Mouse (Mus musculus) bone marrow macrophage, adult 2 months (primary cell): ENCODE data around the gene Dip2b. TPM values are rescaled to one million over a fixed set of nuclear protein-coding genes. Genes with fewer than 3 reads are reported as not detected.

Experiments
- H3K27ac ChIP-seq: 2 replicates; pipeline ENCODE4 v1.5.1; 2012; ENCODE audit warnings: low read depth, low read length; ENCODE audit not compliant: insufficient read depth
- H3K4me1 ChIP-seq: 2 replicates; pipeline ENCODE4 v1.6.1; 2012; ENCODE audit warnings: low read length; ENCODE audit not compliant: control insufficient read depth, insufficient read depth
- H3K4me3 ChIP-seq: 2 replicates; pipeline ENCODE4 v1.5.1; 2012; ENCODE audit warnings: mild to moderate bottlenecking, low read length, moderate library complexity; ENCODE audit not compliant: insufficient read depth
- CTCF ChIP-seq: IDR thresholded peaks from 2 replicates; pipeline ENCODE4 v1.5.1; 2012; ENCODE audit warnings: low read depth, mild to moderate bottlenecking, low read length, moderate library complexity
- POLR2A ChIP-seq: IDR thresholded peaks from 2 replicates; pipeline ENCODE4 v1.6.1; 2012; ENCODE audit warnings: mild to moderate bottlenecking, low read depth, low read length, borderline replicate concordance
- polyA plus RNA-seq: library from polyadenylated mRNA; stranded (reverse); fragments of >200 nt; gene quantifications from 2 replicates; pipeline ENCODE4 v1.2.4, GENCODE M21; 2012; ENCODE audit not compliant: missing spikeins, insufficient read depth, insufficient read length

Dip2b gene
- polyA plus RNA-seq, 1 experiment, result 33.0 TPM

DNA sequence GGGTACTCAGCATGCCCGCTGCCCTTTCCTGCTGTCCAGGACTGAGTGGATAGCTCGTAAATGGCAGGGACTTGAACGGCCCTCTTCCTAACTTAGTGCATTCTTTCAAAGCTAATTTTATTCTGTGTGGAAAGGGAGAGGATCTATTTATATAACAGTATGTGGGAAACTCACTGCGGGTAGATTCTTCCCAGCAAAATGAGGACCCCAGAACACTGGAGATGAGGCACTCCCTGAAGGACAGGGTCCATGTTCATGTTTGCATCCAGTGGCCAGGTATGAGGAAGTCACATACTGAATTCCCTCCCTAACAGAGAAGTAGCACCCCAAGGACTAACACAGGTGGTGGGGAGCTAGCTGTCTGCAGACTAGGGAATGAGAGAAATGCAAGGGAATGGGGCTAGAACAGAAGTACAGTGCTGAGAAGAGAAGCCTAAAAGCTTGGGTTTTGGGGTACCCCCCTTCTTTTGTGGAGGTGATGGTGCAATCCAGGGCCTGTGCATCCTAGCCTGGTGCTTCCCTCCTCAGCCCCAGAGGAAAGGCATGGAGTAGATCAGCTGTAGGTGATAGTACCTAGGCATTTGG is 164.1 kb downstream of the Dip2b start:
- Histone ChIP-seq H3K4me1 (peaks cover 39% of the 10 kb centered on the region), H3K4me3 (no peak overlapping the region), H3K27ac (no peak overlapping the region)
- TF ChIP-seq POLR2A (no peak), CTCF (no peak)

DNA sequence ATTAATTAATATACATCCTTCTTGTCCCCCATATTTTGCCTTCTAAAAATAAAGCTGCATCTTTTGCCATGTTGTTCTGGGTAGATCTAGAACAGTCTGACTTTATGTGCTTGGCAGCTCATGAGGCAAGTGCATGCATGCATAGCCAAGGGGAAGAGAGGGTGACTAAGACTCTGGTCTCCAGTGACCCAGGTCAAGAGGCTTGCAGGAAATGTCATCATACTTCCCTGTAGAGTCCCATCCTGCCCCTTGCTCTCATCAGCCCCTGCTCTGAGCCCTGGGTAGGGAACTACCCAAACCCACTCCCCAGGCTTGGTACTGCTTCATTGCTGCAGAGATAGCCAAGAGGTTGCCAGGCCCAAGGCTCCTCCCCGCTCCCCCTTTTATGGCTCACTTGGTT is 166.1 kb downstream of the Dip2b start:
- Histone ChIP-seq H3K4me3 (peak overlapping the region; percentile 29; the same call in 1 of the 2 replicates), H3K27ac (peak overlapping the region; percentile 86)
- TF ChIP-seq CTCF, result no peak
- TF ChIP-seq POLR2A, result no peak

DNA sequence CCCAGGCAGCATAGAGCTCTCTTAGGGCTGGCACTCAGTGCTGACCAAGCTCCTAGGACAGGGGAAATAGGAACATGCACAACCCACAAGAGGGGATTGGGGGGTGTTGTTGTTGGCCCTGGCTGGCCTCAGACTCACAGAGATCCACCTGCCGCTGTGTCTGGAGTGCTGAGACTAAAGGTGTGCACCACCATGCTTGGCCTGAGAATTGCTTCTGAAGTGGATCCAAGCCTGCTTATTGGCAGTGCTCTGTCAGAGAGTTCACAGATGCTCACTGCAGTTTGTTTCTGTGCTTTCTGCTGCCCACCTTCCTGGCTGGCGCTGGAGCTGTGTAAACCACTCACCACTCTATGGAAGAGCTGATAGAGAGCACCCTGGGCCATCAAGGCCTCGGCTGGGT is 171.5 kb downstream of the Dip2b start:
- TF ChIP-seq POLR2A (no peak), CTCF (no peak)
- H3K4me3 ChIP-seq, result no peak overlapping the region
- H3K4me1 ChIP-seq, result peaks cover 16% of the 10 kb centered on the region
- no peak overlapping the region for H3K27ac ChIP-seq

More for the DNA sequence above, 166.1 kb downstream of the Dip2b start:
- peaks cover 39% of the 10 kb centered on the region for H3K4me1 ChIP-seq

DNA sequence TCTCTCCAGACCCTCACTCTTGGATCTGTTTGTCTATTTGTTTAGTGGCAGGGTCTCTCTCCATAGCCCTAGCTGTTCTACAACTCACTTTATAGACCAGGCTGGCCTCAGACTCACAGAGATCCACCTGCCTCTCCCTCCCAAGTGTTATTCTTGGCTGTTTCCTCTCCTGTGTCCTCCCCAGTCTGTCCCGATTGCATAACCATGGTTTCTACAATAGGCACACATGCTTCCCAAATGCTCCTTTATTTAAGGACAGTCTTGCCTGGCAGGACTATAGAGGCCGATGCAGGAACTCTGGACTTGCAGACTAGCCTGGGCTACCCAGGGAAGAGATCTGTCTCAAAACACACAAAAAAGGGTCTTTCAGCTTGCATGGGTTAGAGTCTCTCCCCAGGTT is 174.9 kb downstream of the Dip2b start:
- no peak overlapping the region for H3K4me3 ChIP-seq
- no peak for TF ChIP-seq CTCF
- H3K27ac ChIP-seq, result no peak overlapping the region
- H3K4me1 ChIP-seq, result peaks cover 5% of the 10 kb centered on the region

DNA sequence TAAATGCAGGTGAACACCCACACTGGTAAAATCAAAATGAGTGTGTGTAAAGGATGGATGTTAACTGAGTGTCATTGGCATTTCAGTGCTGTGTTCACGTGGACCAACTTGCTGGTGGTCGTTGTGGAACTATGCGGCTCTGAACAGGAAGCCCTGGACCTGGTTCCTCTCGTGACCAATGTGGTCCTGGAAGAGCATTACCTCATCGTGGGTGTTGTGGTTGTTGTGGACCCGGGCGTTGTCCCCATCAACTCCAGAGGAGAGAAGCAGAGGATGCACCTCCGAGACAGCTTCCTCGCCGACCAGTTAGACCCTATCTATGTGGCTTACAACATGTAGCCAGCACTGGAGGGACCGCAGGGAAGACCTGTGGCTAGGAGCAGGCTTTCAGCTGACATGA is 176.6 kb downstream of the Dip2b start:
- no peak for TF ChIP-seq CTCF
- H3K27ac ChIP-seq, result no peak overlapping the region
- peaks cover 5% of the 10 kb centered on the region for H3K4me1 ChIP-seq
- no peak overlapping the region for H3K4me3 ChIP-seq

DNA sequence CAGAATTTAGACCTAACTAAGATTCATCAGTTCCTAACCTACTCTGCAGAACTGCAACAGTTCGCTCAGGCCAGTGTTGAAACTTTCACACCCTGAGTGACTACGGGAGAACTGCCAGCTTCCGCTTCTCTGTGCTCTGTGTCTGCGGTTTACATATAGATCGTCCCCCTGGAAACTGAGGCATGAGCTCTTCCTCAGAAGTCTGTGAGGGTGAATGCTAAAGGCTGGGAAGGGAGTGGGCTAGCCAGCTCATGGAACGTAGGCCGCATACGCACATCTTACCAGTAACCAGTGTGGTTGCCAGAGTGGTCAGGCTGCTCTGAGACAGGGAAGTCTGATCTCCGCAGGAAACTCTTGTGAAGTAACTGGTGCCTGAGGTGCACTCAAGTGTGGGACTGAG is 177.7 kb downstream of the Dip2b start:
- Histone ChIP-seq H3K4me3 (no peak overlapping the region), H3K4me1 (peaks cover 5% of the 10 kb centered on the region), H3K27ac (no peak overlapping the region)
- TF ChIP-seq POLR2A, result no peak
- no peak for TF ChIP-seq CTCF

DNA sequence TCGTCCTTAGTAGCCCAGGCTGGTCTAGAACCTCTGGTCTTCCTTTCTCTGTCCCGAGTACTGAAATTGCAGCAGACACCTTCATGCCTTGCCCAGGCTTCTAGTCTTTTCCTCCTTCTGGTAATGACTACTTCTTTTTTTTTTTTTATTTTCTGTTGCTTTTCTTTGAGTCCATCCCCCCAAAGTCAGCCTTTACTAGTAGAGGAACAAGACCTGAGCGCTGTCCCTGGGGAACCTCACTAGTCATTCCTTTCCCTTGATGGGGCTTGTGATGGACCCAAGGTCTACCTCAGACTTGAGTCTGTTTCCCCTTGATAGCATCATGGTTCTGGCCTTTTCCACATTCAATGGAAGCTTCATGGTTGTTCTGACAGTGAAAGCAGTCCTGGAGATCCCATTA is 179.6 kb downstream of the Dip2b start:
- TF ChIP-seq POLR2A (no peak), CTCF (no peak)
- Histone ChIP-seq H3K4me1 (peaks cover 5% of the 10 kb centered on the region), H3K27ac (no peak overlapping the region), H3K4me3 (no peak overlapping the region)

DNA sequence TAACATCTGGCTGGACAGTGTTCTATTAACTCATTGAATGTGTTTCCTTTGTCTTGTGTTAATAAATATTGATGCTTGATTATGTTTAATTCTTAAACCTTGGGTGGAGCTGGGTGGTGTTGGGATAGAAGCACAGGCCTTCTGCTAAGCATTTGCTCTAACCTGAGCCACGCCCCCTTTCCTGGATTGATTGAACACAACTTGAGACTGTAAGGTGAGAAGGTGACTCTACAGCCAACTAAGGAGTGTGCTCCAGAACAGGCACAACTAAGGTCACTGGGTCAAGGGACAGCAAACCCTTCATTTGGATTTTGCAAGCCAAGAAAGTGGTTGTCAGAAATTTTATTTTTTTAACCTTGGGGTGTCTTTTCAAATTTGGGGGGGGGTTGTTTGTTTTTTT is 180.9 kb downstream of the Dip2b start:
- TF ChIP-seq POLR2A (no peak), CTCF (no peak)
- Histone ChIP-seq H3K27ac (no peak overlapping the region), H3K4me3 (no peak overlapping the region), H3K4me1 (no peaks in the 10 kb centered on the region)

DNA sequence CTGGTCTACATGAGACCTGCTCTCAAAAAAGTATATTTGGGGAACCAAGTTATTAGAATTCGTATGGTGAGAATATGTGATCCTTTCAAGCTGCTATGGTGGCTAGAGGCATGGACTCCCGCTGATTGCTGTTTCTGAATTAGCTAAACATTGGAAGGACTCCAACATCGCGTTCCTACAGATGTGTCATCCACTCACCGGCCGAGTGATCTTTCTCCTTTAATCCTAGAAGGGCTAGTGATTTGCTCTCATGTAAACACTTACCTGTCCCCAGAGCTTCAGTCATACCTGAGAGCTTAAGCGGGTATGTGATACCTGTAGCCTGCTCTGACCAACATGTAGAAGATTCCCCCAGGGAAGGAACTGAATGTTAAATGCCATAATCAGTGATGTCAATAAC is 182.5 kb downstream of the Dip2b start:
- TF ChIP-seq POLR2A, result no peak
- TF ChIP-seq CTCF, result no peak
- Histone ChIP-seq H3K4me3 (no peak overlapping the region), H3K4me1 (peaks cover 5% of the 10 kb centered on the region), H3K27ac (no peak overlapping the region)

DNA sequence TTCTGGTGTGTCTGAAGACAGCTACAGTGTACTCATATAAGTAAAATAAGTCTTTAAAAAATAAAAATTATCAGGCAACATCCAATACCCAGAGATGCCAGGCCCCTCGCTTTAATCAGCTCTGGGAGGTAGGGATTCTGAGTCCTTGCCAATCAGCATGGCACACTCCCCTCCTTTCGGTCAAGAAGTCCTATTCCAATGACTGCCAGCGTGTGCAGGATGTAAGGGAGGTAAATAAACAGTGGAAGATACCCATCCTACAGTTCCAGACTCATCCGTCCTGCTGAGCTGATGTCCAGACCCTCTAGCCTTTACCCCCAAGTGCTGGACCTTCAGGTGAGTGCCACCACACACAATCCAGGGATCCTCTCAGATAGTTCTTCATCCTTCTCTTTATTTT is 186.9 kb downstream of the Dip2b start:
- TF ChIP-seq CTCF, result no peak
- TF ChIP-seq POLR2A, result no peak
- Histone ChIP-seq H3K4me3 (no peak overlapping the region), H3K27ac (peak overlapping the region; percentile 50), H3K4me1 (peaks cover 25% of the 10 kb centered on the region)

DNA sequence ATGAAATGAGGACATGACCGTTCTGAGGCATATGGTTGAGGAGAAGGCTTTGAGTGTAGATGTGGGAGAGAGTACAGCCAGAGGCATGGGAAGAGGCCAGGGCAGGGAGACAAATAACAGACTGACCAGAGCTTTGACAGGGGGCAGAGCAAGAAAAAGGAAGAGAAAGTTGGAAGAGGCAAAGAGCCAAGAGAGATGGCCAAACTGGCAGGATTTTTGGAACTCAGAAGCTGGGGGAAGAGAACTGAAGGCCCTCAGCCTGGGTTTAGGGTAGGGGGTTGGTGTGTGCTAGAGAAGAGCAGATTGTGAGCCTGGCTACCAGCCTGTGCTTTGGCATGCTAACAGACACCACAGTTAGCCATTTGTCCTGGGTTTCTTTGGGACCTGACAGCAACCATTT is 187.4 kb downstream of the Dip2b start:
- peaks cover 30% of the 10 kb centered on the region for H3K4me1 ChIP-seq
- TF ChIP-seq POLR2A, result no peak
- TF ChIP-seq CTCF, result no peak
- peak overlapping the region; percentile 67 for H3K27ac ChIP-seq
- no peak overlapping the region for H3K4me3 ChIP-seq
